Mouse (Mus musculus): ENCODE data around the gene Tmc8.

Tmc8 gene

DNA sequence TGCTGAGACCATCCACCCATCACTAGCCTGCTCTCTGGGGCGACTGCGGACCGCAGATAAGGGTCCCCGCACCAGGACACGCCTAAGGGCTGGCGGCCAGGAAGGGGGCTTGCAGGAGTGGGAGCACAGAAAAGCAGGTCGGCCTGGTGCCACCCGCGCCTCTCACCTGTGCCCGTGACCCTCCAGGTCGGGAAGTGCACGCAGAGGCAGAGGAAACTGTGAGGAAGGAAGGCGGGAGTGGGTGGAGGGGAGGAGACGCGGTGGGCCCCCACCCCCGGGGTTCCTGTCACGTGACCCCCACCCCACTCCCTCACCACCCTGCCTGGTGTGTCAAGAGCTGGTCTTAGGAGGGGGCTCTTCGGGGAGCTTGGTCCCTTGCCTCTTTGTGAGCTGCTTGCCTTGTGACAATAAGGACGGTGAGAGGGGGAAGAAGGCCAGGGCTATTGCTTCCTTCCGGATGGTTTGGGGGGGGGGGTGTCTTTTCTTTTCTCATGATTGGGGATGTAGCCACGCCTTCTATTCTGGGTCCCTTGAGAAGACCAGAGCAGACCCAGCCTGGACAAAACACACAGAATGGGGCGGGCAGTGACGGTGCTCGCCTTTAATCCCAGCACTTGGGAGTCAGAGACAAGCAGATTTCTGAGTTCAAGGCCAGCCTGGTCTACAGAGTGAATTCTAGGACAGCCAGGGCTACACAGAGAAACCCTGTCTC, at the start of gene Tmc8, which contains the start of gene Tmc6:
Gene Tmc8 (plus strand): TSS at position 84 of the 712 bp plus-strand sequence.
Gene Tmc6 (minus strand): TSS at position 206 of the 712 bp plus-strand sequence.
- DNase-seq: no peak

DNA sequence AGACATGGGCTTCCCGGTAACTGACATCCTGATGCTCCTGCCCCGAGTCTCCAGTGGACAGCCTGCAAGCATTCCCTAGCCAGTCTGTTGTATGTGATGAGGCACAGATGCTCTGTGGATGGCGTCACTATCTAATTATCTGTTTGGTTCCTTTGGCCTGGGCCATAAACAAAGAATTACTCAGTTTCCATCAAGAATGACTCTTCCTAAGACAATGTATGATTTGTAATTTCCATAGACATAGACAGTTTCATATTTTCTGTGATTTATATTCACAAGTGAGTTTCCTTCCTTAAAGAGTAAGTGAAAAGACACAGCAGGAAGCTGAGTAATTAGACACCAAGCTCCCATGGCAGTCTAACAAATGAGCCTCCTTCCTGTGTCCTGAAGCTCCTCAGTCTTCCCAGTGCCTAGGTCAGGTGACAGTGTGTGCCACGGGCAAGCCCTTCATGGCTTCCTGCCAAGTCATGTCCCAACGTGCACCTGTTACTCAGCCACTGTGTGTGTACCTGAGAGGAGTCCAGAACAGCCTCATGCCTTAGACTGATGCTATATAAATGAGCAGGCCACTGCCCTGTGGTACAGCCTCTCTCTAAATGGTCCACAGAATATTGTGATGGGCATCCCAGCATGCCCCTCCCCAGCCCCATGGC, 45.7 kb upstream of the Tmc8 start:
- no peak for DNase-seq

DNA sequence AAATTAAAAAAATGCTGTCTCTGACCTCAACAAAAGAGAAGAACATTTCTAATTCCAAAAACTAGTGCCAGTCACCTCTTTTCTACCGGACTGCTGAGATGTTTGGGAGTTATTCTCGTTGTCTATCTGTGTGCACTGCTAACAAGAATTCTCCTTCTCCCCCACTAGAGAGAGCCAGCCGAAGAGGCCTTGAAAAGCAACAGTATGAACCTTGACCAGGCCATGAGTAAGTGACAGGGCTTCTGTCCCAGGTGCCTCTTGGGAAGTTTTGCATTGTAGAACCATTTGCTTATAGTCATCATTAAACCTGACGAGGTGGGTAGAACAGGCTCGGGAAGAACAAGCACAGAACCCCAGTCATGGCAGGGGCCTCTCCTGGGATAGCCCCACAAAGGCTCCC, 43.8 kb upstream of the Tmc8 start:
- DNase-seq: no peak

DNA sequence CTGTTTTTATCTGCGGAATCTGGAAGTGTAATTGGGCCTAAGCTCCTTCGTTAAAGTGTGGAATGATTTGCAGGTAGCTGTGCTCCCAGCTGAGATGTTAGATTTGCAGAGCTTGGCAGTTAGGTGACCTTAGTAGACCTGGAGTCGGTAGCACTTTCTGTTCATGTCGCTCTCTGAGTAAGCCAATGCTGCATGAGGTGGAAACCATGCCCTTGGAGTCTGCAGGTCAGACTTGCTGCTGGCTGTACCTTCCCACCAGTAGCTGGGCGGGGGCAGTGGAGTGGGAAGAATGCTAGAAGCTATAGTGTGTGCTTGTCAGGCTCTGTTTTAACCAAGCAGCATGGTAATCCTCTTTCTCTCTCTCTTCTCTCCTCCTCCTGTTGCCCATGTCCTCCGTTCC, 40.7 kb upstream of the Tmc8 start:
- no peak for DNase-seq

DNA sequence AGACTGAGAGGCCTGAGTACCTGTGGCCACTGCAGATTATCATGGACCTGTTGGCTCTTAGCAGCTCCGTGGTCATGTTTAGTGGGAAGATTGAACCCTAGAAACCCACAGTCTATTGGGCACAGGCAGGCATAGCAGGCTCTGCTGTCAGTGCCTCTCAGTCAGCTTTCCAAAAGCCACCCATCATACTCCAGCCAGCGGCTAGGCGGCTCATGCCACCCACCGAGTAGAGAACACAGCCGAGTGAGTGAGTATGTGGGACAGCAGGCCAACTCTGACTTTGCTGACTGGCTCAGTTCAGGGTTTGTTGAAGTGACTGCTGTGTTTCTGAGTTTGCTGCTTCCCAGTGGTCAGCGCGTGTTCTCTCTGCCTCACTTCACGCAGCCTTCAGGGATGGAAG, 39.6 kb upstream of the Tmc8 start:
- no peak for DNase-seq

DNA sequence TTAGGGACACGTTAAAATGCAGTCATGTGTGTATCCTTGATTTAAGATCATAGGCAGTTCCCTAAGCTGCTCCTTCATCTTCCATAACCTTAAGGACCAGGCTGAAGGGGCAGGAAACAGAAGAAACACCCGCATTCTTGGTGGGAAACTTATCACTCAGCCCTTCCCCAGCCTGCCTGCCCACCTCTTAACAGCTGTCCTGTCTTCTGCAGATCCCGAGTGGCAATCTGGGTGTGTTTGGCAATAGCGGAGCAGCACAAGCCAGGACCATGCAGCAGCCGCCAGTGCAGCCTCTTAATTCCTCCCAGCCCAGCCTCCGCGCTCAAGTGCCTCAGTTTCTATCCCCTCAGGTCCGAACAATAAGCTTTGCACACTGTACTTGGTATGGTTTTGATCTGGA, 39.2 kb upstream of the Tmc8 start:
- DNase-seq: no peak

DNA sequence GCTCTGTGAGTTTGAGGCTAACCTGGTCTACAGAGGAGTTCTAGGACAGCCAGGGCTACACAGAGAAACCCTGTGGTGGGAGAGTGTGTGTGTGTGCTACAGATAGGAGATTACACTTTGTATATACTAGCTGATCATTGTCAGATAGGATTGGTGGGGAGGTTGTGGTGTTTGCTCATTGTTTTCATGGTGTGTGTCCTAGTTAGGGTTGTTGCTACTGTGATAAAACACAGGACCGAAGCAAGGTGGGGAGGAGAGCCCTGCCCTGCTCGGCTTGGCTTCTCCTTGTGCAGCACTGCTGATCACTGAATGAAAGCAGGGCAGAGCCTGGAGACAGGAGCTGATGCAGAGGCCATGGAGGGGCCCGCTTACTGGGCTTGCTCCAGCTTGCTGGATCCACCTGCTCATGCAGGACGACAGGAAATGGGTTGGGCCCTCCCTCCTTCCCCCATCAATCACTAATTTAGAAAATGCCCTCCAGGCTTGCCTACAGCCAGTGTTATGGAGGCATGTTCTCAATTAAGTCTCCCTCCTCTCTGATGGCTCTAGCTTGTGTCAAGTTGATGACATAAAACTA, 38.3 kb upstream of the Tmc8 start:
- DNase-seq: no peak

DNA sequence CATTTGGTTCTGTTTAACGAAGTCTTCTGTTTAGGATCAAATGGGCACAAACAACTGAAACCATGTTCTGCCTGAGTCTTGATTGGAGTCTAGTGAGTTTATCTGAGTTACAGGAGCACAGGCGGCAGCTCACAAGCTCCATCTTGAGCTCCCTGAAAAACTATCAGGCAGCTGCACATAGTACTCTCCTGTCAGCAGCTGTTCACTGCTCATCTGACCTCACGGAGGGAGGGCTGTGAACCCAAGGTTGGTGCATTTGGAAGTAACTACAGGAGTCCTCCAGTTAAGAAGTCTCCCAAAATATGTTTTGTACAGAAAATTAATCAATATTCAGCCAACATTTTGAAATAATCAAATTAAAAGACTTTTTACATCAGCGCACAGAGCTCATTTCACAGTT, 33.2 kb upstream of the Tmc8 start:
- no peak for DNase-seq

DNA sequence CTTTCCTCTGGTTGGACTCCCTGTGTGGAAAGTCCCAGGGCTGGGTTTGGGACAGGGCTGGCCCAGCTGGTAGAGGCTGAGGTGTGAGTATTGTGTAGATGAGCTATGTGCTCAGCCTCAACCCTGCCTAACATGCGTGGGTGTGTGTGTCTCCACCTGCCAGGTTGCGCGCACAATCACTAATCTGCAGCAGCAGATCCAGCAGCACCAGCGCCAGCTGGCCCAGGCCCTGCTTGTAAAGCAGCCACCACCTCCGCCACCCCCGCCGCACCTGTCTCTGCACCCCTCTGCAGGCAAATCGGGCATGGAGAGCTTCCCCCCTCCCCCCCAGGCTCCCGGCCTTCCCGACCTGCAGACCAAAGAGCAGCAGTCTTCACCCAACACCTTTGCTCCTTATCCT, 32.5 kb upstream of the Tmc8 start:
- no peak for DNase-seq

DNA sequence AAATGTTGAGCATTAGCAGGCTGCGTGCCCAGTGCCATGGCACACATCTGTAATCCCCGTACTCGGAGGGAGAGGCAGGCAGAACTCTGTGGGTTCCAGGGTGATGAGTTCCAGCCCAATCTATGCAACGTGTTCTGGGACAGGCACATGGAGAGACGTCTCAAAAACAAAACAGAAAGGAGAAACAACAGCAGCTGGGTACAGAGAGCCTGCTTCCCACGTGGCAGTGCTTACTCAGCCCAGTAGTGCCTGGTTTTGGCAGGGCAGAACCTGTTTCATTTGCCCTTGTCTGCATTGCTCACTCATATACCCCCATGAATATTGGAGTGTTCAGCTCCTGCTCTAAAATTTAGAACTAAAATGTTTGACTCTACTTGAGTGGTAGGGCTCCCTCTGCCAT, 30.3 kb upstream of the Tmc8 start:
- no peak for DNase-seq

DNA sequence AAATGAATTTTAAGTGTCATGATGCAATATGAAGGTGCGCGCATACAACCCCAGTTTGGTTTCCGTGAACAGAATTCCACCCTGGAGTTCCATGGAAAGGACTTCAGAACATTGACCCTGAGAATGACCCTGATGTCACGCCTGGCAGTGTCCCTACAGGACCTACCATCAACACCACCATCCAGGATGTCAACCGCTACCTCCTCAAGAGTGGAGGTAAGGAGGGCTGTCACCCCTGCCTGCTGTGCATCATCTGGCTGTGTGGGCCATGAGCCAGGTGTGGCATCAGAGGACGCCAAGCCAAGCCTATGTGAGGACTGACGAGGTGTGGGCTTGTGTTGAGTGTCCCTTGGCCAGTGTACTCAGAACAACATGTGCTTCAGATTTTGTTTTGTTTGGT, 26.0 kb upstream of the Tmc8 start:
- no peak for DNase-seq

DNA sequence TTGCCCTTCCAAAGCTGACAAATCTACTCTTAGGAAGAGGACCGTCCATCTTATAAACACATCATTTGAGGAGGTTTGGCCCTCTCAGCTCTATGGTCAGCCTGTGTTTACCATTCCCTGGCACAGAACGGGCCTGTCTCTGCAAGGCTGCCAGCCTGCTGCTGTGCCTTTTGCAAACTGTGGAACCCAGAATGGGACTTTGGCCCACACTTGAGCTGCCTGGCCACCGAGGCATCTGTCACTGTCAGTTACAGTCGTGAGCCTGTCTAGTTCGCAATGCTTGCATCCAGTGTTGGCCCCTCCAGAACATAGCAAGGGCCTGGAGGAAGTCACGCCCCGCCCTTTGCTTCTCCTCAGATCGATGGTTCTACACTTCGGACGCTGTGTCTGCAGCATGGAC, 22.6 kb upstream of the Tmc8 start:
- DNase-seq: no peak

DNA sequence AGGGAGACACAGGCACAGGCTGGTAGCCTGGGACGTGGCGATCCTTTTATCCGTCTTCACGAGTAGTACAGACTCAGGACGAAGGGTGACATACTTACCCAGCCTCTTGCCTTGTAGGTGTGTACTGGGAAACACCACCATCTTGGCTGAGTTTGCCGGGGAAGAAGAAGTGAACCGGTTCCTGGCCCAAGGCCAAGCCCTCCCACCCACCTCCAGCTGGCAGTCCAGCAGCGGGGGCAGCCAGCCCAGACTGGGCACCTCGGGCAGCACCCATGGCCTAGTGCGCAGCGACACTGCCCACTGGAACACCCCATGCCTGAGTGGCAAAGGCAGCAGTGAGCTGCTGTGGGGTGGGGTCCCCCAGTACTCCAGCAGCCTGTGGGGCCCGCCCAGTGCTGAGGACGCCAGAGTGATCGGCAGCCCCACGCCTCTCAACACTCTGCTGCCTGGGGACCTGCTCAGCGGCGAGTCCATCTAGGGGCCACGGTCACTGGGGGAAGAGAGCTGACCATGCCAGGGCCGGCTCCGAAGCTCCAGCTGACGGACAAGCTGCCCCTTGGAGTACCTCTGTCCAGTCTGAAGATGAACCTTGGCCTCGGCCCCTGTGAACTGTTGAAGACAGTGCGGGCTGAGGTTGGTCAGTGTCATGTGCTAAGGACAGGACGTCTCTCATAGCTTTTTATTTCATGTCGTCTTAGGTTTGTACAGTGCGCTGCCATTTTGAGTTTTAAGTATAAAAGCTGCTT, 21.3 kb upstream of the Tmc8 start:
- no peak for DNase-seq

DNA sequence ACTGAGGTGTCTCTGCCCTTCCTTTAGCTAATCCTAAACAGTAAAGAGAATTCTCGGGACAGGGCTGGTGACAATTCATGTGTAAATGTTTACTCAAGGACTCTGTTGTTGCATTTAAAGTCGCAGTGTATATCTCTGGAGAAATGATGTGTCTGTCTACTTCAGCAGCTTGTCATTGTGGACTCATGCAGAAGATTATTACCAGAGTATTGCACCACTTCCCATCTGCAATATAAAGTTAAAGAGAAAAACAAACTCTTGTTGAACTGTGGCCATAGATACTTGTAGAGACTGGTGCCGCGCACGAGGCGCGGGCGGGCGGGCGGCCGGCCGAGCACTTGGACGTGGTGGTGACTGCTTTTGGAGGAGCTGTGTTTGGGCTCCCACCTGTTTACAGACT, 20.1 kb upstream of the Tmc8 start:
- no peak for DNase-seq

DNA sequence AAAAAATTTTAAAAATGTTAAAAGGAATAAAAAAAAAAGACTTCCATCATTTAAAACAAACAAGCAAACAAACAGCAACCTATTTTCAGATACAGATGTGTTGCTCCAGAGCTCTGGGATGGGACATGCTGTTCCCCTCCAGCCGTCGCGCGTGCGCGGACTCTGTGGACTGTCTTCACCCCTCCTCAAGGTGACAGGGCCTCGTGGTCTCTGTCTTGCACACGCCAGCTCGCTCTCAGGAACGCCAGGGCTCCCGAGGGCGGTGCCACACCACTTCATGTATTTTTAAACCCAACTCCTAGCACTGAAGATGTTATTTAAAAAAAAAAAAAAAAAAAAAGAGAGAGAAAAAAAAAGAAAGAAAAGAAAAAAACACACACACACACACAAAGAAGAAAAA, 19.6 kb upstream of the Tmc8 start:
- DNase-seq: no peak

DNA sequence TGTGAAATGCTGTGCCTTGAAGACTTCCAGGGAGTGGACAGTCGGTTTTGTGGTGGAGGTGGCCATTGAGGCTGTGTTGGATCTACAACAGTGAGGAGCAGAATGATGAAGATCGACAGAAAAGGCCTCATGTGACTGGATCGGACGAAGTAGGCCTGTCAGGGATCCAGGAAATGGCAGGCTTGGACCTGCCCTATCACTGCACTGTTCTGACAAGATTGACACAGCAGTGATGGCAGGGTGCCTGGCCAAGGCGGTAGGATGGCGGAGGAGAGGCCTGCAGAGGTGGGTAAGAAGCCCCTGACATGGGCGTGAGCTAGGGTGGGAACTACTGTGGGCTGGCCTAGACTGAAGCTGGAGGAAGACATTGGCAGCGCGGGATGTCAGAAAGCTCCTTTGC, 17.6 kb upstream of the Tmc8 start:
- no peak for DNase-seq

DNA sequence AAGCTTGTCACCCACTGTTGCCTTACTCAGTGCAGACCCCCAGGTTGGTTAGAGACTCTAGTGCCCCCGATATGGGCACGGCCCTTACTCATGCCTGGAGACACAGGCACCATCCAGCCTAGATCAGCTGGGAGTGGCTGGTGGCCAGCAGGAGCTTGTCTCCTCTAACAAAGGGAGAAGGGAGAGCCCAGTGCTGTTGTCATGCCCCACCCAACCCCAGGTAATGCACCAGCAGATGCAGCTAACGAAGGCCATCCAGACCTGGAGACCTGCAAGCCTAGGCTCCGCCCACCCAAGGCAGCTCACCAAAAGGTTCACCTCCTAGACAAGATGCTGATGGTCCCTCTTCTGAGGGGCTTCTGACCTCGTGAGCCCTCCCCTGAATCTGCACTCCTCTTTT, 16.5 kb upstream of the Tmc8 start:
- no peak for DNase-seq

DNA sequence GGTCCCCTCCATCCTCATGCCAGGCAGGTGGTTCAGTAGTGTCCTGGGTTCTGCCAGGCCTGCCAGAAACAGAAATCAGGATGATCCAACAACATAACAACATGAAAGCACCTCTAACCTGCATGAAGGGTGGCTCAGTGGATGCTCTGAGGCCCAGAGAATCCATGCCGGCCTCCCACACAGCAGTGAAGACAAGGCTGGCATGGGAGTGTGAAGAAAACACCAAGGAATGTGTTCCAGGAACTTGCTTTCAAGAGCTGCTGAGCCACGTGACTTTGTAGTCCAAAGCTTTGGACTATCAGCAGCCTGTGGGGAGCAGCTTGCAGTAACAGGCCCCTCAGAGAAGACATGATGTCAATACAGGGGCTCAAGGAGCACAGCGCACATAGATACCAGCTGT, 15.6 kb upstream of the Tmc8 start:
- DNase-seq: no peak

DNA sequence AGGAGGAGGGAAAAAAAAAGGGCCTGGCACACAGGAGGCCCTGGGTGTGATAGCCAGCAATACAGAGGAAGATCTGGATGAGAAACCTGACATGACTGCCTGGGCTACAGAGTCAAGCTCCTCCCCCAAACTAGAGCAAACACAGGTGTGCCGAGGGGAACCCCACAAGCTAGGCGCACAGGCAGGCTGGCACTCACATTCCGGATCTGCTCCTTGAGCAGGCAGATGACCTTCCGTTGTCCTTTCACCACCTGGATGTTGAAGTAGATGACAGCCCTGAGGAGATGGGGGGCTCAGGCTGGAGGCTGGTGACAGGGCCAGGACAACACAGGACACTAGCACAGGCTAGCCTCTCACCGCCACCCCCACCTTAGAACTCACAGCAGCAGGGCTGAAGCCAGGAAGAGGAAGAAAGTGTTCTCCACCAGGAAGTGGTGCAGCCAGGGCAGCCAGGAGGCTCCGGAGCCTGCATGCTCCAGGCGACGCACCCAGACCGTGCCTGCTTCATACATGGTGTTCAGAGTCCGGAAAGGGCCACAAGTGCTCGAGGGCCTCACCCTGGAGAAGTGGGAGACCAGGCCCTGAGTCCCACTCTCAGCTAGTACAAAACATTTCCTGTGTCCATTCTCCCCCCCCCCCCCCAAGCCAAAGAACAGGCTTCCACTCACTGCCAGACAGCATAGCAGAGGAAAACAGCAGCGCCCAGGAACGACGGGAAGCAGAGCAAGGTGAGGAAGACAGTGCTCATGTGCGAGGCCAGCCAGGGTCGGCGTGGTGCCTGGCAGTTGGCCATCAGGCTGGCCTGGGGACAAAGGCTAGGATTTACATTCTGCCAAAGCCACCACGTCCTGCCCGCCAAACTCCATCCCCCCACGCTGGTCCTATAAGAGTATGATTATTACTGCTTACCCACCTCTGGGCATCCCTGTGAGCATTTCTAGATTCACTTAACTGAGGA, 12.9 kb upstream of the Tmc8 start:
- no peak for DNase-seq

DNA sequence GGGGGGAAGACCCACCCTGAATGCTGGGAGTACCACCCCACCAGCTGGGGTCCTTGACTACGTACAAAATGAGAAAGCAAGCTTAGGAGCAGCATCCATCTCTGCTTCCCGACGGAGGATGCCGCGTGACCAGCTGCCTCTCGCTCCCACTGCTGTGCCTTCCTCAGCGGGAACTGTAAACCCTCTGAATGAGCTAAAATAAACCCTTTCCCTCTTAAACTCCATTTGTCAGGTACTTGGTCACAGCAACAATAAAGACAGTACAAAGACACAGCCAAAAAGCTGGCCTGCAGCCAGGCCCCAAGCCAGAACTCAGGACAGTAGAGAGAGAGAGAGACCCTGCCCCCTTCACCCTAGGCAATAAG, 12.2 kb upstream of the Tmc8 start:
- no peak for DNase-seq

DNA sequence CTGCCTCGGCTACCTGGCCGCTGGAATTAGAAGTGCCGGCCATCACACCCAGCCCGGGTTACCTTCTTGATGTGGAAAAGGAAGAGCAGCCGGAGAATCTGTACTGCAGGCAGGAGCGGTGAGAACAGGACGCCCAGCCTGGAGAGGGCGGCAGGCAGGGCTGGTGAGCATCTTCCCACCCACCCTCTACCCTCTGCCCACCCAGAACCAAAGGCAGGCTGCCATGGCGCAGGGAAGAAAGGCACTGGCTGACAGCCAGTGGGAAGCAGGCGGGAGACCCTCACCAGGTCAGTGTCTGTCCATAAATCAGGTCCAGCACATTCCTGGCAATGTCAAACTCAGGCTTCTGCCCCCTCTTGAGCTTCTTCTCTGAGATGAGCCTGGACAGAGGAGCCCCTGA, 11.5 kb upstream of the Tmc8 start:
- DNase-seq: no peak

DNA sequence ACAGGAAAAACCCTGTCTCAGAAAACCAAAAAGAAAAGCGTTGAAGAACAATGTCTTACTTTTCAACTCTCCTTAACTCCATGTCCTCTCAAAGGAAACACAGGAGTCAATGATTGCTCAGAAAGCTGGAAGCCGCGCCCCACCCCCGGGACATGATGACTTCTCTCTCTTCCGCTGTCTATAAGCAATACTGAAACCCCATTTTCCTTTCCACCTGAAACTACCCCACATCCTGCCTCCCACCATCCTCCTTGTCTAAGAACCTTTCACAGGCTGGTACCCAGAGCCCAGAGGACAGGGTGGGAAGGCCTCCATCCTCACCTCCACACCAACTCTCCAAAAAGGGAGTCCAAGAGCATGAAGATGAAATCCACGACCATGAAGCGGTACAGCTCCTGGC, 9.5 kb upstream of the Tmc8 start:
- DNase-seq: no peak

DNA sequence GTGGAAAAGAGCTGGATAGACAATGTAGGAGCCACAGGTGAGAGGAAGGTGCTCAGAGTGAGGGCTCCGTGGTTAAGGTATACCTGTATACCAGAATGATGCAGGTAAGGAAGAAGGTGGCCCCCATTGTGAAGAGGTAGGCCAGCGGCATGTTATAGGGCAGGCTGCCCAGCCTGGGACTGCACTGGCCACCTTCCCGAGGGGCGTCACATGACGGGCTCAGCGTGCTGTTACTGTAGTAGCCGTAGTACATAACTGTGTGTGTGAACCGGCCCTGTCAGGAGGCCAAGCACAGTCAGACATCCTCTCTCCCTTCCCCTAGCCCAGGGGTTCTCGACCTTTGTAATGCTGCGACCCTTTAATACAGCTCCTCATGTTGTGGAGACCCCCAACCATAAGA, 7.0 kb upstream of the Tmc8 start:
- DNase-seq: no peak
